Mouse (Mus musculus) liver, embryonic 14.5 days (tissue): ENCODE measurements around the gene Bri3.

Source experiments
- CTCF ChIP-seq: IDR thresholded peaks from 2 replicates; pipeline ENCODE4 v1.5.1; 2016; ENCODE audit warnings: antibody characterized with exemption, low read depth, control low read depth
- EP300 ChIP-seq: IDR thresholded peaks from 2 replicates; pipeline ENCODE4 v1.6.1; 2016; ENCODE audit warnings: antibody characterized with exemption, low read depth

DNA sequence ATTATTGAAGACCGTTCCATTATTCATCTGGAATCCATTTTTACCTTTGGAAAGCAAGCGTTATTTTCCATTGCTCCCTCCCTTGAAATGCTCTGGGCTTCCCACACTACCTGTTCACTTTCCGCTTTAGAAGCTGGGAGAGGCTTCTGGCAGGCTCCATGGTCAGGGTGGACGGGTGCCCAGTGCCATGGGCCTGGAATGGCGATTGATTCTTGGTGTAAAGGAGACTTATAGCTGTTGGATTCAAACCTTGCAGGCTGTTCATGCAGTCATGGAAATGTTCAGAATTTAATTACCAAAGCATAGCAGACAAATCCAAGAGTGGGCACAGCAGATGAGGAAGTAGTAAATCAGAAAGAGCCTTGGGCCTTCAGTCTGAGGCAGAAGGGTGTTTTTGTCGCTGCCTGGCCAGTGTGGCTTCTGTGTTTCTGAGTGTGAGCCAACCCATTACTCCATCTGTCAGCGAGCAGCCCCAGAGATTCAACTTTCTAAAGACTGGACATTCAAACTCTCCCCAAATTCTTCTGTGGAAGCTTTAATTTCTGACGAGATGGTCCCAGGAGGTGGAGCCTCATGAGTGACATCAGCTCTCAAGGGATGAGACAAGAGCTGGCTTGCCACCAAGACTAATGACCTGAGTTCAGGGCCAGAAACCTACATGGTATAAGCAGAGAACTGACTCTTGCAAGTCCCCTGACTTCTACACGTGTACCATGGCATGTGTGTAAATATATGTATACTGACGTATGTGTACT lies 195.2 kb downstream of the Bri3 start:
- no peak for TF ChIP-seq CTCF
- no peak for TF ChIP-seq EP300
